Mouse (Mus musculus) testis, adult 2 months (tissue): Measurements from ENCODE around the gene Neurl4.

Experiments used
- CTCF ChIP-seq: fragments of 200-500 bp; IDR thresholded peaks from 2 replicates; pipeline ENCODE4 v1.5.1; 2012; ENCODE audit warnings: low read depth, mild to moderate bottlenecking, inconsistent platforms, low read length, moderate library complexity; ENCODE audit not compliant: control insufficient read depth, insufficient read depth, insufficient replicate concordance
- POLR2A ChIP-seq: fragments of 200-500 bp; IDR thresholded peaks from 2 replicates; pipeline ENCODE4 v1.6.1; 2012; ENCODE audit warnings: low read depth, mild to moderate bottlenecking, inconsistent platforms, low read length, moderate library complexity; ENCODE audit not compliant: control insufficient read depth

DNA sequence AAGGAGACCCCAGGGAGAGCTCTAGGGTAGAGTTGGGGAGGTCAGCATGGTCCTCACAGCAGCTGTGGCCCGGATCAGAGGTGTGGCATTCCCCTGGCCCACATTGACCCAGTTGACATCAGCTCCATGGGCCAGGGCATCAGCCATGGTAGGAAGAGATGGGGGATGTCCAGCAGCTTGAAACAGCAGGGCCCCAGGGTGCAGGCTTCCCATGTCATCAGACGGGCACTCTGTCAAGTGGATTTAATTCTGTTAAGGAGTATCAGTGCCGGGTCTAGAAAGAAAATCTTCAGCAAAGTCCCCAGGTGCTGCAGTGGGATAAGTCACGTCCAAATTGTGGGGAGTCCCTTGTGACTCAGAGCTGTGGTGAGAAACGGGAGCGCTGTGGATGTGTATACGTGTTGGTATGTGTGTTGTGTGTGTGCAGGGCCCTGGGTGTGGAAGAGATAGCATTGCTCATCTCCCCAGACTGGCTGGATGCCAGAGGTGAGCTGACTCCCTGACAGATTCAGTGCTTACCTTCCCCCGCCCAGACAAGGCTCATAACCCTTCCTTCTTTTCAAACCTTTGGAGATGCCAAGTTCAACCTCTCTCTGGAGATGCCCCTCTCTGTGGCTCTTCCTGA lies 17.2 kb upstream of the Neurl4 start:
- TF ChIP-seq CTCF, result no peak
- TF ChIP-seq POLR2A, result no peak
